ENCODE assay signal across 15 mouse cellular contexts in the genomic region with DNA sequence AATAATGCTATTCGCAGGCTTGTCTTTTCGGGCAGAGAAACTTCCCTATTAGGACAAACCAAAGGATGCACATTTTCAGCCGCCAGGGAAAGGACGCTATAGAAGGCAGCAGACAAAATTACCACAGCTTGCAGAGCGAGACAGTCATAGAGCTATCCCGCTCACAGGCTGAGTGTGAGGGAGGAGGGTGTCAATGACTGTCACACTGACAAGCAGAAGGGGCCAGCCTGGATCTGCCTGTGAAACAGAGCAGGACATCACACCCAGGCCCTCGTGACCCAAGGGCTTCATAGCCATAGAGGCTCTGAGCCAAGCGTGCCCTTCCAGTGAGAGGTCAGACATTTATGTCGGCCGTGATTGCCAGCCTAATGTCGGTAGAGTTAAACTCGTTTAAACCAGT. TPM values are rescaled to one million over a fixed set of nuclear protein-coding genes. Genes with fewer than 3 reads are reported as not detected.
DNase-seq lines count a peak whose midpoint lies in the region; ATAC-seq and TF ChIP-seq lines count a peak whose summit lies in the region.
"Had no signal": no experiment of that assay in that cellular context is flagged by ENCODE, and none has a peak within 500 bp of the region (broad histone marks: within the 10 kb centered on the region; RNA-seq: fewer than 3 reads in every experiment).

No protein-coding gene starts in this region.

- peak overlapping the region; percentile 32; the same call in 1 of the 2 replicates for H3K27ac ChIP-seq in kidney, embryonic 15.5 days
- H3K27ac ChIP-seq in heart, embryonic 14.5 days (replicated peaks in 1 of 2; ENCODE audit: control insufficient read depth in 1 of 2, insufficient read depth in 1 of 2, low read depth in 2 of 2, low read length in 2 of 2) = peak overlapping the region; percentile 59 to 86
- peak overlapping the region; percentile 62 for H3K27ac ChIP-seq in olfactory bulb, adult 2 months (ENCODE audit: insufficient read depth, low read depth, low read length)
- H3K27ac ChIP-seq in embryonic facial prominence, embryonic 10.5 days (replicated peaks) = no peak overlapping the region
- H3K27ac ChIP-seq: embryonic facial prominence, embryonic 12.5 days; liver, embryonic 12.5 days; neural tube, embryonic 12.5 days had no signal

- no peaks in the 10 kb centered on the region for H3K9me3 ChIP-seq in kidney, embryonic 15.5 days (replicated peaks)
- H3K9me3 ChIP-seq in heart, embryonic 14.5 days (ENCODE audit: control insufficient read depth, low read length) = no peaks in the 10 kb centered on the region
- no peaks in the 10 kb centered on the region for H3K9me3 ChIP-seq in embryonic facial prominence, embryonic 10.5 days
- H3K9me3 ChIP-seq: embryonic facial prominence, embryonic 12.5 days; forebrain, embryonic 15.5 days; liver, embryonic 12.5 days; neural tube, embryonic 12.5 days had no signal

- H3K4me2 ChIP-seq in kidney, embryonic 15.5 days = no peak overlapping the region
- 0 out of 2 replicates have a peak overlapping the region, but pooled peaks have one; percentile 18 for H3K4me2 ChIP-seq in heart, embryonic 14.5 days (ENCODE audit: low read length)
- H3K4me2 ChIP-seq: embryonic facial prominence, embryonic 12.5 days; forebrain, embryonic 15.5 days; liver, embryonic 12.5 days; neural tube, embryonic 12.5 days had no signal

- H3K9ac ChIP-seq in kidney, embryonic 15.5 days = no peak overlapping the region
- H3K9ac ChIP-seq in heart, embryonic 14.5 days (ENCODE audit: low read length) = peak overlapping the region; percentile 59; the same call in 1 of the 2 replicates
- H3K9ac ChIP-seq: embryonic facial prominence, embryonic 12.5 days; forebrain, embryonic 15.5 days; liver, embryonic 12.5 days; neural tube, embryonic 12.5 days had no signal

- peak; percentile 33; the same call in 1 of the 2 replicates for ATAC-seq in kidney, embryonic 15.5 days (replicated peaks; ENCODE audit: low FRiP score)
- ATAC-seq in heart, embryonic 14.5 days (ENCODE audit: insufficient number of reproducible peaks, insufficient read depth, low FRiP score, low read depth) = peak; percentile 55; the same call in 1 of the 2 replicates
- no peak for ATAC-seq in CD4-positive, CD25-positive, alpha-beta regulatory T cell, adult 4 months
- ATAC-seq: forebrain, embryonic 15.5 days; inflammation-experienced regulatory T-cells, adult 6 months; liver, embryonic 12.5 days had no signal

- no peak overlapping the region for H3K4me3 ChIP-seq in kidney, embryonic 15.5 days (replicated peaks)
- no peak overlapping the region for H3K4me3 ChIP-seq in heart, embryonic 14.5 days (ENCODE audit: control insufficient read depth in 1 of 2, insufficient read depth in 1 of 2, low read depth in 1 of 2, low read length in 2 of 2)
- H3K4me3 ChIP-seq in olfactory bulb, adult 2 months (ENCODE audit: insufficient read depth, low read depth, low read length) = no peak overlapping the region
- no peak overlapping the region for H3K4me3 ChIP-seq in embryonic facial prominence, embryonic 10.5 days
- H3K4me3 ChIP-seq: embryonic facial prominence, embryonic 12.5 days; forebrain, embryonic 15.5 days; liver, embryonic 12.5 days; neural tube, embryonic 12.5 days had no signal

- no peak for TF ChIP-seq CTCF in olfactory bulb, adult 2 months (IDR thresholded peaks at IDR 0.05; ENCODE audit: insufficient read depth, low read depth, low read length)

- peaks cover 58% of the 10 kb centered on the region for H3K36me3 ChIP-seq in kidney, embryonic 15.5 days
- peaks cover 40% of the 10 kb centered on the region for H3K36me3 ChIP-seq in heart, embryonic 14.5 days (ENCODE audit: control insufficient read depth, insufficient read depth, low read length)
- H3K36me3 ChIP-seq in embryonic facial prominence, embryonic 10.5 days (replicated peaks) = peaks cover 83% of the 10 kb centered on the region
- H3K36me3 ChIP-seq: forebrain, embryonic 15.5 days; neural tube, embryonic 12.5 days had no signal

- H3K4me1 ChIP-seq in kidney, embryonic 15.5 days = peaks cover 80% of the 10 kb centered on the region
- H3K4me1 ChIP-seq in heart, embryonic 14.5 days (ENCODE audit: control insufficient read depth in 2 of 2, insufficient read depth in 2 of 2, low read length in 2 of 2) = peaks cover 38 to 63% of the 10 kb centered on the region in 2 experiments
- peaks cover 49% of the 10 kb centered on the region for H3K4me1 ChIP-seq in olfactory bulb, adult 2 months (ENCODE audit: control insufficient read depth, insufficient read depth, low read length)
- H3K4me1 ChIP-seq in embryonic facial prominence, embryonic 10.5 days = peaks cover 33% of the 10 kb centered on the region

- no peaks in the 10 kb centered on the region for H3K27me3 ChIP-seq in kidney, embryonic 15.5 days
- H3K27me3 ChIP-seq in heart, embryonic 14.5 days (ENCODE audit: control insufficient read depth, insufficient read depth, low read length) = no peaks in the 10 kb centered on the region
- no peaks in the 10 kb centered on the region for H3K27me3 ChIP-seq in embryonic facial prominence, embryonic 10.5 days (replicated peaks; ENCODE audit: low read depth, poor library complexity, severe bottlenecking)
- H3K27me3 ChIP-seq: embryonic facial prominence, embryonic 12.5 days; forebrain, embryonic 15.5 days; liver, embryonic 12.5 days; neural tube, embryonic 12.5 days had no signal

- peak; percentile 72 to 79 for DNase-seq in frontal cortex, adult 2 months (ENCODE audit: extremely low spot score in 1 of 2, low spot score in 1 of 2)
- DNase-seq in frontal cortex, postnatal 10 days (ENCODE audit: low spot score in 2 of 2) = no peak
- no peak for DNase-seq in kidney, postnatal 10 days
- DNase-seq in embryonic facial prominence, embryonic 10.5 days (ENCODE audit: low spot score) = no peak
- DNase-seq: midbrain, embryonic 14.5 days; thymus, postnatal 36 days had no signal

- WGBS in kidney, embryonic 15.5 days = 49% methylated on average over 12 of the region's 12 CpGs
- WGBS in heart, embryonic 14.5 days = 34% methylated on average over 12 of the region's 12 CpGs
- 31% methylated on average over 12 of the region's 12 CpGs for WGBS in olfactory bulb, adult 2 months
- WGBS in embryonic facial prominence, embryonic 10.5 days = 86% methylated on average over 12 of the region's 12 CpGs

- TF ChIP-seq POLR2A in olfactory bulb, adult 2 months (IDR thresholded peaks at IDR 0.05; ENCODE audit: insufficient read depth, low read depth, low read length) = no peak

RNA-seq across cellular contexts. Expression of a gene that starts 30.3 kb away (rescaled TPM):
- 8.0 and 8.4 TPM in 2 replicates for polyA plus RNA-seq in frontal cortex, adult 2 months (2012; rRNA removed)
- 41.9 and 43.7 TPM in 2 replicates for polyA plus RNA-seq in kidney, embryonic 15.5 days (2015; fragmentation: Nextera tagmentation; extraction: Ambion mirVana)
- polyA plus RNA-seq in heart, embryonic 14.5 days (2014; fragmentation: Nextera tagmentation; extraction: Ambion mirVana) = 42.8 and 46.5 TPM in 2 replicates
- not detected in 2 replicates for polyA plus RNA-seq in olfactory bulb, adult 2 months (2012; ENCODE audit: insufficient read depth, insufficient read length, low replicate concordance, missing spikeins)
- 10 to 100 TPM; 26.0 to 26.3 TPM for polyA plus RNA-seq in CD4-positive, CD25-positive, alpha-beta regulatory T cell, adult 4 months (2017; shearing (Covaris generic))
- 25.3 and 30.6 TPM in 2 replicates for polyA plus RNA-seq in embryonic facial prominence, embryonic 10.5 days (2016; fragmentation: Nextera tagmentation; extraction: Ambion mirVana)

Comparison
In these comparisons a context has a peak if more than half of its experiments do, and no peak if none do; other contexts are left out.
1. DNase-seq: peak in frontal cortex, adult 2 months (2 of 2); none in frontal cortex, postnatal 10 days (0 of 2), kidney, postnatal 10 days (single experiment) and embryonic facial prominence, embryonic 10.5 days (single experiment).